Mouse (Mus musculus): ENCODE data around the gene Prkd2. TPM values are rescaled to one million over a fixed set of nuclear protein-coding genes. Genes with fewer than 3 reads are reported as not detected.

The Prkd2 gene
- total RNA-seq, 2 experiments from 2014 or later: 6.3 to 12.0 TPM

DNA sequence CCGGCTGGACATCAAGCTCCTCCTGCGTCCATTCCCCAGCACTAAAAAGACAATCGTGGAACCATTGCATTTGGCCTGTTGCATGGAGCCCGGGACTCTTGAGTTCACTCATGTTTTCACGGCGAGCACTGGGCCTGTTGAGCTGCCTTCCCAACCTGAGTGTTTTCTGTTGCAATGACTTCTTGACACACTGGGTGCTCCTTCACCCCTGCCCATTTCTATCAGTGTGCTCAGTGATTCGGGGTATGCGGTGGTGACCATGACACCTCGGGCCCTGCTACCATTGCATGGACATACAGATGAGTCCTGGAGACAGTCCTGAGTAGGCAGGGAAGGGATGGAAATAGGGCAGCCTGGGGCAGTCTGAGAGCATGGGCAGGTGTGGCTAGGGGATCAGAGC is 29.8 kb downstream of the Prkd2 start:
- intact Hi-C loops (cut with DNase I): no loop called here
- Histone ChIP-seq H3K4me3 (no peak overlapping the region), H3K27ac (no peak overlapping the region)
- DNase-seq (ENCODE audit: extremely low spot score in 1 of 2, low spot score in 2 of 2): no peak
- TF ChIP-seq CTCF (IDR thresholded peaks at IDR 0.05): no peak

DNA sequence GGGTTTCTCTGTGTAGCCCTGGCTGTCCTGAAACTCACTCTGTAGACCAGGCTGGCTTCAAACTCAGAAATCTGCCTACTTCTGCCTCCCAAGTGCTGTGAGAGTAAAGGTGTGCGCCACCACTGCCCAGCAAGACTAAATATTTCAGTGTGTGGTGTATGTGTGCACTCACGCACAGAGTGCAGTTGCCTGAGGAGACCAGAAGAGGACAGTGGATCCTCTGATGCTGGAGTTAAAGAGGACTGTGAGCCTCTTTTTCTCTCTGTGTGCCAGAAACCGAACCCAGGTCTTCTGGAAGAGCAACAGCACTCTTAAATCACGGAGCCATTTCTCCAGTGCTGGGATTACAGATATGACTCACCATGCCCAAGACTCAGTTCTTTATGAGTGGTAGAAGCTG is 30.7 kb downstream of the Prkd2 start:
- DNase-seq (ENCODE audit: extremely low spot score in 1 of 2, low spot score in 2 of 2): no peak
- no peak; the same call in 1 of the 2 replicates for TF ChIP-seq CTCF (IDR thresholded peaks at IDR 0.05)
- intact Hi-C loops (cut with DNase I): no loop called here
- no peak overlapping the region for H3K4me3 ChIP-seq
- H3K27ac ChIP-seq: no peak overlapping the region

DNA sequence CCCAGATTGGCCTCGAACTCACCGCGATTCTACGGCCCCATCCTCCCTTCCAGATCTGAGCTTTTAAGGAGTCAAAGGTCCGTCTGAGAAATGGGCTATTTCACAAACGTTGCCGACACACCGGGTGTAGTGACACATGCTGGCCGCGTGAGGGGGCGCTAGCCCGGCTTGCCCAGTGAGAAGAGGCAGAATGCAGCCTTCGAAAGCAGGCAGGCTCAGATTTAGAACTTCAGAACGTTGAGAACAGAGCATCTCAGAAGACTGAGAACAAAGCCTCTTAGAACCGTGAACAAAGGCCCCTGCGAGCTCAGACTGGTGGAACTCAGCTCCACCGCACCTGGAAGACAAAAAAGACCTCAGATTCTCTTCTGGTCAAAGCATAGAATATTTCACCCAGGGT is 31.5 kb downstream of the Prkd2 start:
- intact Hi-C loops (cut with DNase I): loop anchor here (1.0 kb wide), 1 partner anchor 18 kb away; no protein-coding TSS in a partner anchor
- peak; percentile 93 for TF ChIP-seq CTCF (IDR thresholded peaks at IDR 0.05)
- DNase-seq (ENCODE audit: extremely low spot score in 1 of 2, low spot score in 2 of 2): peak; percentile 78 to 80
- H3K27ac ChIP-seq: peak overlapping the region; percentile 95
- peak overlapping the region; percentile 34 for H3K4me3 ChIP-seq

DNA sequence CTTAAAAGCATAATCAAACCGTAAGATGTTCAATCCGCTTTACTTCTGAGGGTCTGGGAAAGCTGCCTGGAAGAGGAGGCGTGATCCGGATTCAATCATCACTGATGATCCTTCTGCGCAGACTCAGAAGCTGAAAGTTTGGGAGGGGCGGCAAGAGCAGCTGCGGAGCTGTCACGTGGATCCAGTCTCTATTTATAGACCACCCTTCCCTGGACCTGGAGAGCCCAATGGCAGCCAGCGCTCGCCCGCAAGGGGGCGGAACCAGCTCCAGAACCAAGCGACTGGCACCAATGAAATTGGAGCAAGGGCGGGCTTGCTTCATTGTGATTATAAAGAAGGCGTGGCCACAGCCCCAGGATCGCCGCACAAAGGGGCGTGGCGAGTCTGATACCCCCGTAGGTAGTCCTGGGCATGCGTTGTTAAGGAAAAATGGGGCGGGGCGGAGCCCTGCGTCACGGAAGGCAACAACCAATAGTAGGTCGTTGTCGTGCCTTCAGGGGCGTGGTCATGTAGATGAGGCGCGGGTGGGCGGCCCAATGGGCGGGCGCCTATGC is 32.1 kb downstream of the Prkd2 start:
- intact Hi-C loops (cut with DNase I): loop anchor here (1.0 kb wide), 1 partner anchor 17 kb away; no protein-coding TSS in a partner anchor
- Histone ChIP-seq H3K4me3 (peak overlapping the region; percentile 96), H3K27ac (peak overlapping the region; percentile 95)
- DNase-seq (ENCODE audit: extremely low spot score in 1 of 2, low spot score in 2 of 2): peak; percentile 99 to 100
- peak; percentile 45 for TF ChIP-seq CTCF (IDR thresholded peaks at IDR 0.05)

DNA sequence AGATGAGACGGTGACA is 32.4 kb downstream of the Prkd2 start, which contains the start of gene Dact3:
Gene Dact3, plus strand, starts transcription at position 8 of the 16 bp plus-strand sequence.
- H3K27ac ChIP-seq: peak within 1 kb of the TSS; percentile 95
- H3K4me3 ChIP-seq: peak within 1 kb of the TSS; percentile 96
- DNase-seq (ENCODE audit: extremely low spot score in 1 of 2, low spot score in 2 of 2): no peak
- intact Hi-C loops (cut with DNase I): no loop called here
- no peak for TF ChIP-seq CTCF (IDR thresholded peaks at IDR 0.05)

DNA sequence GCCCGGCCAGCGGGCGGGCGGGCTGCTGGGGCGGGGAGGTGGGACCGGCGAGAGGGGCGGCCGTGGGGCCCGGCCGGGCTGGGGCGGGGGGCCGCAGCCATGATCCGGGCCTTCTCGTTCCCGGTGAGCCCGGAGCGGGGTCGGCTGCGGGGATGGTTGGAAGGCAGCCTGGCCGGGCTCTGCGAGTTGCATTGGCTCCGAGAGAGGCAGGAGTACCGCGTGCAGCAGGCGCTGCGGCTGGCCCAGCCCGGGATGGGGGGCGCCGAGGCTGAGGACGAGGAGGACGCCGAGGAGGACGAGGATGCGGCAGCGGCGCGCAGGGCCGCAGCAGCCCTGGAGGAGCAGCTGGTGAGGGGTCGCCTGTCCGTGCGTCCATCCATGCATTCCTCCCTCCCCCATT is 32.6 kb downstream of the Prkd2 start:
- no peak for TF ChIP-seq CTCF (IDR thresholded peaks at IDR 0.05)
- no peak for DNase-seq (ENCODE audit: extremely low spot score in 1 of 2, low spot score in 2 of 2)
- Histone ChIP-seq H3K4me3 (peak overlapping the region; percentile 96), H3K27ac (peak overlapping the region; percentile 94)
- intact Hi-C loops (cut with DNase I): no loop called here

DNA sequence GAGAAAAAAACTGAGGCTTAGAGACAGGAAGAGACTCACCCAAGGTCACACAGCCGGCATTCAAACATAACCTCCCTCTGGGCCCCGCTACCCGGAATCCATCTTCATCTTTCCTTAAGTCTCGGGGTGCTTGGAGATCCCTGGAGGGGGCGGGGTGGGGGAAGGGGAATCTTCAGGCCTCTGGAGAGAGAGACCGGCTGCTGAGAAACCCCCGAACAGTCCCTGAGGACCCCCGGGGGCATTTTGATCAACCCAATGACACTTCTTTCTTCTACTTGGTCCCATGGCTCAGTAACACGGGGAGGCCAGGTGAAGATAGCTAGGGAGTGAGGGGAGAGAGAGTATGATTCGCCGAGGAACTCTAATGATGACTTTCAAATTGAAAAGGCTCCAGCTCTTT is 33.3 kb downstream of the Prkd2 start:
- no peak for DNase-seq (ENCODE audit: extremely low spot score in 1 of 2, low spot score in 2 of 2)
- Histone ChIP-seq H3K27ac (peak overlapping the region; percentile 94), H3K4me3 (peak overlapping the region; percentile 96)
- no peak for TF ChIP-seq CTCF (IDR thresholded peaks at IDR 0.05)
- intact Hi-C loops (cut with DNase I): no loop called here

DNA sequence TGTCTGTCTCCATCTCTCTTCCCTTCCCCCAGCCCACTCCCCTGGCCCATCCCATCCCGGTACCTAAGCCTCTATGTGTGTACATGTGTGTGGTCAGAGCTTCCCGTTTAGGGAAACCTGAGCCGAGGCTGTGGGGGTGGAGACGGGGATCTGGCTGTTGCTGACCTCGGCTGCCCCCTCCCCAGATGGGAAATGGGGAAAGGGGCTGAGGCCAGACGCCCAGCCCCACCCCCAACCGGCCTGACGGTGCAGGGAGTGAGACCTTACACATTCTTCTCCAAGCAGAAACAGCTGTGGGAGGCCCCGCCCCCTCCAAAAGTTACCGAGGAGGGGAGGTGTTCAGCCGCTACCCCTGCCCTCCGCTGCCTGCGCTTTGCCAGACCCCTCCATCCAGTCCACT is 33.9 kb downstream of the Prkd2 start:
- no peak for TF ChIP-seq CTCF (IDR thresholded peaks at IDR 0.05)
- intact Hi-C loops (cut with DNase I): no loop called here
- DNase-seq (ENCODE audit: extremely low spot score in 1 of 2, low spot score in 2 of 2): no peak
- peak overlapping the region; percentile 96 for H3K4me3 ChIP-seq
- H3K27ac ChIP-seq: peak overlapping the region; percentile 51; the same call in 1 of the 2 replicates

DNA sequence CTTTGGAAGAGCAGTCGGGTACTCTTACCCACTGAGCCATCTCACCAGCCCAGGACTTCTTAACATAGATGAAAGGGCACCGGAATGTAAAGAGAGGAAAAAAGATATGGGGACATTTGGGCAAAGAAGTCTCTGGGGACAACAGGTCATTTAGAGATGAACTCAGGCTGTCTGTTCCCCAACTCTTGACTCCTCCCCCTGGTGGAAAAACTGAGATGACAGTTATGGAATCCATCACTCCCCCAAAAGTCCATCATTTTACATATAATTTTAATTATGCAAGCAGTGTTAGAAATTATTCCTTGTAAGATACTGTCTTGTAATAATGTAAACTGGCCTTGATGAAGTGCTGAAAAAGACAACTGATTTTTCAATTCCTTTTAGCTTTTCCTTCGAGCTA is 35.0 kb downstream of the Prkd2 start:
- H3K27ac ChIP-seq: no peak overlapping the region
- intact Hi-C loops (cut with DNase I): no loop called here
- no peak for DNase-seq (ENCODE audit: extremely low spot score in 1 of 2, low spot score in 2 of 2)
- H3K4me3 ChIP-seq: no peak overlapping the region
- peak; percentile 29 for TF ChIP-seq CTCF (IDR thresholded peaks at IDR 0.05)

DNA sequence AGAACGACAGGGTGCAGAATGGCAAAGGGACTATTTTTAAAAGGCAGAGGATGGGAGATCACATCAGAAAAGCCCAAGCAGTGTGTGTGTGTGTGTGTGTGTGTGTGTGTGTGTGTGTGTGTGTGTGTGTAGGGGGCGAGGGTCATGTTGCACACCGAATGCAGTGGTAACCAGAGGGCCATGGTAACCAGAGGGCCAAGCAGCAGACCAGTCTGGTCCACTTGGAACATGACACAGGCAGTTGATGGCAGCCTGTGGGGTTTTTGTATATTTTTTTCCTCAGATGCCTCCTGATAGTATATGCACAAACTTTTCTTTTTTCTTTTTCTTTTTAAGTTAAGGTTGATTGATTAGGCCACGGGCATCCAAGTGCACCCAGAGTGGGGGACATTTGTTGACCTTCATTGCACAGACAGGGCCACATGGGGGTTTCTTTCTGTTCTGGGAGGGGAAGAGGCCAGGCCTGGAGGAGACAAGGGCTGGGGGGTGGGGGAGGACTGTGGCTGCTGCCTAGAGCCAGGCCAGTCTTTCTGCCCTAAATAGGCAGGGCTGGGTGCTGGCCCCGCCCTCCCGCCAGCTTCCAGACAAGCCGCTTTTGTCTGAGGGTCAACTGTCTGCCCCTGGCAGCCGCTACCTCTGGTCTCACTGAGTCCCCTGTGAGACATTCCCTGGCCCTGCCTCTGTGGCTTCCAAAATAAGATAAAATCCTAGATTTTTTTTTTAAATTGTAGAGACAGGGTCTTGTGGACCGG is 37.3 kb downstream of the Prkd2 start:
- intact Hi-C loops (cut with DNase I): loop anchor here (10.0 kb wide), 1 partner anchor 135 kb away; no protein-coding TSS in a partner anchor

DNA sequence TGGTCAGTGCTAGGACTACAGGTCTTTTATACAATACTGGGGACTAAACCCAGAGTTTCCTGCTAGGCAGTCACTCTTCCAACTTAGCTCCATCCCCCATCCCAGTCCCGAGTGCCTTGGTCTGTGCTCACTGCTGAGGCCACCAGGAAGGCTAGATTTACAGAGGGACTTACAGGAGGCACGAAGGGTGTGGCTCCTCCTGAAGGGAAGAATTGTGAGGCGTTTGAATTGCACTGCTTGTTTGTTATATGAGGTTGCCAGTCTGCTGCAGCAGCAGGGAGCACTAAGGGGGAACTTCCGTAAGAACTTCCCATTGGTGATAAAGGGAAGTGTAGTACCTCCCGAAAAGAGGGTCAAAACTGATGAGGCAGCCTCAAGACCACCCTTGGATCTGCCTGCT is 37.9 kb downstream of the Prkd2 start:
- DNase-seq (ENCODE audit: extremely low spot score in 1 of 2, low spot score in 2 of 2): no peak
- intact Hi-C loops (cut with DNase I): loop anchor here (10.0 kb wide), 1 partner anchor 136 kb away; no protein-coding TSS in a partner anchor
- no peak overlapping the region for H3K4me3 ChIP-seq
- TF ChIP-seq CTCF (IDR thresholded peaks at IDR 0.05): no peak
- peak overlapping the region; percentile 32; the same call in 1 of the 2 replicates for H3K27ac ChIP-seq

More for the DNA sequence above, 37.3 kb downstream of the Prkd2 start:
- no peak for TF ChIP-seq CTCF (IDR thresholded peaks at IDR 0.05)
- Histone ChIP-seq H3K4me3 (no peak overlapping the region), H3K27ac (peak overlapping the region; percentile 32; the same call in 1 of the 2 replicates)
- DNase-seq (ENCODE audit: extremely low spot score in 1 of 2, low spot score in 2 of 2): no peak

DNA sequence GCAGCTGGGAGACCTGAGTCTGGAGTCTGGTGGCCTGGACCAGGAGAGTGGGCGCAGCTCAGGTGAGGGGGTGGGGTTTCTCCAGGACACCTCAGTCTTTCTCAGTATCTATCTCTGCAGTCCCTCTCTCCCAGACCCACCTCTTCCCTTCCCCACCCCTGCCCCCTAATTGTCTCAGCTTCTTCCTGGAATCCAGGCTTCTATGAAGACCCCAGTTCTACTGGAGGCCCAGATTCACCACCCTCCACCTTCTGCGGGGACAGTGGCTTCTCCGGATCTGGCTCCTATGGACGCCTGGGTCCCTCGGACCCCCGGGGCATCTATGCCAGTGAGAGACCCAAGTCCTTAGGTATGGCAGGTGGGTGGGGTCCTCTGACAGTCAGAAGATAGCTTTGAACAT is 40.5 kb downstream of the Prkd2 start:
- intact Hi-C loops (cut with DNase I): loop anchor here (10.0 kb wide), 1 partner anchor 138 kb away; no protein-coding TSS in a partner anchor
- H3K27ac ChIP-seq: no peak overlapping the region
- no peak for DNase-seq (ENCODE audit: extremely low spot score in 1 of 2, low spot score in 2 of 2)
- H3K4me3 ChIP-seq: no peak overlapping the region
- TF ChIP-seq CTCF (IDR thresholded peaks at IDR 0.05): no peak

DNA sequence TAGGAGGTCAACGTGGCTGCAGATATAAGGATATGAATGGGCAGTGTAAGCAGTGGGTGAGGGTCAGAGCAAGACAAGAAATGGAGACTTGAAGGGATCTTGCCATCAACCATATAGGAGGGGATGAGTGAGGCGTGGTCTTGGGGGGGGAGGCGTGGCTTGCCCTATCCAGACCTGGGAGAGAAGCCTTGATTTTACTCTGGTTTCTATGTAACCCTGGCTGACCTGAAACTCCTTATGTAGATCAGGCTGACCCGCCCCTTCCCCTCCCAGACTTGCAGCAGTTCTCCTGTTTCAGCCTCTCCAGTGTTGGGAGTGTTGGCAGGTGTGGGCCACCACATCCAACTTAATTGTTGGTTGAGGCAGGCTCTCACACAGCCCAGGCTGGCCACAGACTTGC is 41.6 kb downstream of the Prkd2 start:
- H3K4me3 ChIP-seq: no peak overlapping the region
- no peak for DNase-seq (ENCODE audit: extremely low spot score in 1 of 2, low spot score in 2 of 2)
- intact Hi-C loops (cut with DNase I): loop anchor here (10.0 kb wide), 1 partner anchor 140 kb away; no protein-coding TSS in a partner anchor
- no peak overlapping the region for H3K27ac ChIP-seq
- TF ChIP-seq CTCF (IDR thresholded peaks at IDR 0.05): no peak

Data from left cerebral cortex, adult 2 months (tissue).